In genomic region chr15:85738416-85738815, GRCm38 (mm10) we compare ENCODE assay signal across 24 mouse cellular contexts. TPM values are rescaled to one million over a fixed set of nuclear protein-coding genes. Genes with fewer than 3 reads are reported as not detected.
"Had no signal": no experiment of that assay in that cellular context is flagged by ENCODE, and none has a peak within 500 bp of the region (broad histone marks: within the 10 kb centered on the region; RNA-seq: fewer than 3 reads in every experiment).

No protein-coding gene starts in this region.

- H3K9ac ChIP-seq: forebrain, postnatal 0 days; heart, embryonic 13.5 days; heart, embryonic 15.5 days; hindbrain, embryonic 13.5 days; hindbrain, embryonic 15.5 days; limb, embryonic 13.5 days; limb, embryonic 15.5 days; liver, embryonic 14.5 days had no signal

- DNase-seq: forebrain, postnatal 0 days; gastrocnemius, postnatal 10 days; gastrocnemius, postnatal 36 days; heart, adult 11 months; heart, postnatal 14 days; heart, postnatal 36 days; kidney, adult 11 months; kidney, adult 2 months; kidney, postnatal 10 days; kidney, postnatal 4 days; left cerebral cortex, postnatal 4 days had no signal

- H3K9me3 ChIP-seq: heart, embryonic 13.5 days; heart, embryonic 15.5 days; hindbrain, embryonic 13.5 days; hindbrain, embryonic 15.5 days; limb, embryonic 13.5 days; limb, embryonic 15.5 days had no signal

- H3K27ac ChIP-seq: heart, adult 2 months; heart, embryonic 13.5 days; heart, embryonic 15.5 days; hindbrain, embryonic 13.5 days; hindbrain, embryonic 15.5 days; hindbrain, postnatal 0 days; left cerebral cortex, adult 2 months; limb, embryonic 13.5 days; limb, embryonic 15.5 days; liver, embryonic 14.5 days had no signal

- H3K4me2 ChIP-seq: heart, embryonic 11.5 days; heart, embryonic 13.5 days; heart, embryonic 15.5 days; hindbrain, embryonic 13.5 days; hindbrain, embryonic 15.5 days; limb, embryonic 13.5 days; limb, embryonic 15.5 days had no signal

- H3K4me3 ChIP-seq: heart, embryonic 13.5 days; heart, embryonic 15.5 days; hindbrain, embryonic 13.5 days; hindbrain, embryonic 15.5 days; left cerebral cortex, adult 2 months; limb, embryonic 13.5 days; limb, embryonic 15.5 days had no signal

- ATAC-seq: forebrain, postnatal 0 days; hindbrain, postnatal 0 days; intestine, embryonic 16.5 days had no signal

- H3K36me3 ChIP-seq: heart, embryonic 13.5 days; heart, embryonic 15.5 days; hindbrain, embryonic 13.5 days; hindbrain, embryonic 15.5 days; limb, embryonic 13.5 days; limb, embryonic 15.5 days had no signal

RNA-seq across cellular contexts. Expression of gene Ppara, which starts 3.6 kb away (rescaled TPM):
- total RNA-seq: hematopoietic stem cell, adult 5-6 weeks had no signal
